Mouse (Mus musculus) left cerebral cortex, adult 2 months (tissue): Measurements from ENCODE around the gene Gm8926. TPM values are rescaled to one million over a fixed set of nuclear protein-coding genes. Genes with fewer than 3 reads are reported as not detected.
"Not testable (repeated sequence)": the region's sequence is repeated elsewhere in the genome, so short reads cannot be mapped to it uniquely, and the experiment has no call there.

Experiments used
- DNase-seq, 2 experiments: peaks; one replicate each; pipeline ENCODE4 v3.0.0; 2021 to 2022; ENCODE audit warnings: low spot score in 2 of 2, mixed read lengths in 1 of 2; ENCODE audit errors: extremely low spot score in 1 of 2
- H3K27ac ChIP-seq: fragments of 200-600 bp; 2 replicates; pipeline ENCODE4 v1.8.1; 2022
- H3K4me3 ChIP-seq: fragments of 200-600 bp; 2 replicates; pipeline ENCODE4 v1.8.1; 2022
- intact Hi-C: fragments of 180-260 bp; cut with DNase I; formaldehyde crosslinking; loops from one replicate; pipeline ENCODE4 v1.15.1; 2025
- long read RNA-seq, 2 experiments: library from polyadenylated mRNA; stranded (forward); transcript quantifications; one replicate each; pipeline ENCODE4 v2.0.0; 2021; ENCODE audit warnings: borderline mapping rate in 2 of 2
- total RNA-seq, 2 experiments: library from RNA; stranded (reverse); gene quantifications; 2 replicates each; pipeline ENCODE4 v1.2.3; 2021

Gene Gm8926
- not detected for total RNA-seq
- long read RNA-seq, experiment 1 = 0 reads
- long read RNA-seq, experiment 2 = 0 reads

DNA sequence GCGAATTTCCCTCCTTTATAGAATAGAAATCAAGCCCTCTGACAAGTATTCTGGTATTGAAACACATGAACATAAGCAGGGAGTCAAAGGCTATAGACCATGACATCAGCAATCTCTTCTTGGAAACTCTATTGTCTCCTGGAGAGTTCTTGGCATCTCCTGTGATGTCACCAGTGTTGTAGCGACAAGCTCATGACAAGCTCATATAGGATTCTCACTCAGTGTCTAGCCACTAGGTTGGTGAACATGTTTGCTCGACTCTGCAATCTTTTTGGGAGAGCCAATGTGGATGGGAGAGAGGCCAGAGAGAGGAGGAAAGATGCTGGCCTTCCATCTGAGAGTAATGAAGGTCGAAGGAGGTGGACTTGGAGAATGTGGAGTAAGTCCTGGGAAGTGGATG, at the start of gene Gm8926:
Gm8926 (plus strand) TSS at position 301 of the 400 bp plus-strand sequence.
- intact Hi-C loops, H3K4me3 ChIP-seq, DNase-seq: not testable (repeated sequence)

More for the DNA sequence above, at the start of gene Gm8926:
- H3K27ac ChIP-seq = not testable (repeated sequence)

Other genes starting within 250 kb of the Gm8926 start
- gene Gm6460, start 175.6 kb upstream of the Gm8926 start, total RNA-seq = not detected
- not detected for gene Gm8922, start 88.6 kb upstream of the Gm8926 start, total RNA-seq
- not detected for gene Gm6465, start 75.0 kb downstream of the Gm8926 start, total RNA-seq
- gene 4933402N22Rik, start 147.5 kb downstream of the Gm8926 start, total RNA-seq = not detected